In the genomic region with DNA sequence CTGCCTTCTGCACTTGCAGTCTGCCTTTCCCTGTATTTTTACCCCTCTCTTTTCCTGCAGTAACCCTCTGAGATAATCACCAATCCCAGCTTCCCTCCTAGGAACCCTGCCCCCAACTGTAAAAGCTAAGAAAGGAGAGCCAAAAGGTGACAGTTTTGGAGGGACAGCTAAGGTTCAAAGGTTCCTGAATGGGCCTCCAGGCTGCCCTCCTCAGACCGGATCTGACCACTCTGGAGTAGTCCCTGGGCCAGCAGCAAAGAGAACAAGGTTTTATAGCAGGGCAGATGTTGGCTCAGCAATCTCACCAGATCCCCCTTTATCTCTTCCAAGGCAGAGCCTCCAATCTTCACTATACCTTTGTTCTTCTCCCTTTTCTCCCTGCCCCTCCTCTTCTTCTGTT, we compare ENCODE assay signal across 25 mouse cellular contexts. TPM values are rescaled to one million over a fixed set of nuclear protein-coding genes. Genes with fewer than 3 reads are reported as not detected.
A peak's percentile ranks its signal among the peaks of the same experiment; 100 is the strongest.
DNase-seq lines count a peak whose midpoint lies in the region; ATAC-seq and TF ChIP-seq lines count a peak whose summit lies in the region.
"Had no signal": no experiment of that assay in that cellular context is flagged by ENCODE, and none has a peak within 500 bp of the region (broad histone marks: within the 10 kb centered on the region; RNA-seq: fewer than 3 reads in every experiment).

No protein-coding gene starts in this region.

- H3K9me3 ChIP-seq in kidney, embryonic 15.5 days (replicated peaks), result no peaks in the 10 kb centered on the region
- no peaks in the 10 kb centered on the region for H3K9me3 ChIP-seq in limb, embryonic 10.5 days (replicated peaks)
- H3K9me3 ChIP-seq: embryonic facial prominence, embryonic 15.5 days had no signal

- peaks cover 56% of the 10 kb centered on the region for H3K4me1 ChIP-seq in kidney, embryonic 15.5 days
- H3K4me1 ChIP-seq in limb, embryonic 10.5 days, result peaks cover 52% of the 10 kb centered on the region
- no peaks in the 10 kb centered on the region for H3K4me1 ChIP-seq in thymus, adult 2 months (replicated peaks; ENCODE audit: control insufficient read depth, insufficient read depth, low read length)

- H3K36me3 ChIP-seq in kidney, embryonic 15.5 days, result no peaks in the 10 kb centered on the region
- no peaks in the 10 kb centered on the region for H3K36me3 ChIP-seq in limb, embryonic 10.5 days
- no peaks in the 10 kb centered on the region for H3K36me3 ChIP-seq in thymus, adult 2 months (ENCODE audit: control insufficient read depth, insufficient read depth, low read length)
- H3K36me3 ChIP-seq: embryonic facial prominence, embryonic 15.5 days had no signal

- no peak overlapping the region for H3K9ac ChIP-seq in kidney, embryonic 15.5 days
- H3K9ac ChIP-seq: embryonic facial prominence, embryonic 15.5 days; forebrain, postnatal 0 days had no signal

- no peak for ATAC-seq in kidney, embryonic 15.5 days (replicated peaks; ENCODE audit: low FRiP score)
- ATAC-seq in megakaryocyte-erythroid progenitor cell, adult 5-6 weeks (replicated peaks; ENCODE audit: low FRiP score, low TSS enrichment, poor library complexity, severe bottlenecking), result no peak
- ATAC-seq: CD4-positive, CD25-positive, alpha-beta regulatory T cell, adult 4 months; forebrain, postnatal 0 days; intestine, postnatal 0 days; Patski had no signal

- no peak overlapping the region for H3K4me3 ChIP-seq in kidney, embryonic 15.5 days (replicated peaks)
- no peak overlapping the region for H3K4me3 ChIP-seq in limb, embryonic 10.5 days
- no peak overlapping the region for H3K4me3 ChIP-seq in thymus, adult 2 months (ENCODE audit: control insufficient read depth, insufficient read depth, low read length)
- H3K4me3 ChIP-seq: embryonic facial prominence, embryonic 15.5 days had no signal

- peaks cover 45% of the 10 kb centered on the region for H3K27me3 ChIP-seq in kidney, embryonic 15.5 days
- peaks cover 91% of the 10 kb centered on the region for H3K27me3 ChIP-seq in limb, embryonic 10.5 days (ENCODE audit: low read depth, poor library complexity, severe bottlenecking)
- H3K27me3 ChIP-seq in thymus, adult 2 months (ENCODE audit: control insufficient read depth, insufficient read depth, low read length), result peaks cover 4% of the 10 kb centered on the region
- H3K27me3 ChIP-seq: Patski had no signal

- peak; percentile 43 for DNase-seq in embryo, embryonic 9.5 days (ENCODE audit: extremely low spot score)
- DNase-seq in embryo, embryonic 10 days (ENCODE audit: low spot score), result no peak
- no peak for DNase-seq in kidney, adult 18-20 months
- peak; percentile 40 for DNase-seq in limb, embryonic 10.5 days (ENCODE audit: low spot score)
- DNase-seq in thymus, adult 2 months, result no peak
- DNase-seq: adrenal gland, adult 8-10 months; cerebellum, adult 9-10 months; forebrain, postnatal 0 days; left cerebral cortex, postnatal 4 days; lung, adult 2 months; right cerebral cortex, postnatal 25 days; thymus, postnatal 14 days had no signal

- peak overlapping the region; percentile 49; the same call in 1 of the 2 replicates for H3K27ac ChIP-seq in kidney, embryonic 15.5 days
- H3K27ac ChIP-seq in limb, embryonic 10.5 days, result no peak overlapping the region
- no peak overlapping the region for H3K27ac ChIP-seq in thymus, adult 2 months (ENCODE audit: control insufficient read depth, insufficient read depth, low read length)
- H3K27ac ChIP-seq: embryonic facial prominence, embryonic 15.5 days had no signal

- no peak for TF ChIP-seq POLR2A in thymus, adult 2 months (IDR thresholded peaks at IDR 0.05; ENCODE audit: control insufficient read depth, extremely low read depth, insufficient read depth, low read length, poor library complexity)

- no peak for TF ChIP-seq CTCF in thymus, adult 2 months (IDR thresholded peaks at IDR 0.05; ENCODE audit: borderline replicate concordance, control insufficient read depth, extremely low read depth, insufficient read depth, low read length, poor library complexity)

- WGBS in kidney, embryonic 15.5 days, result 7% methylated on average over 1 of the region's 1 CpGs
- 0% methylated on average over 1 of the region's 1 CpGs for WGBS in limb, embryonic 10.5 days
- WGBS in thymus, adult 2 months, result 44% methylated on average over 1 of the region's 1 CpGs

- no peak overlapping the region for H3K4me2 ChIP-seq in kidney, embryonic 15.5 days
- H3K4me2 ChIP-seq: embryonic facial prominence, embryonic 15.5 days; liver, embryonic 11.5 days had no signal

RNA-seq across cellular contexts. Expression of a gene that starts 23.5 kb away (rescaled TPM):
- 7.9 and 10.2 TPM in 2 replicates for polyA plus RNA-seq in kidney, embryonic 15.5 days (2015; fragmentation: Nextera tagmentation; extraction: Ambion mirVana)
- polyA plus RNA-seq in limb, embryonic 10.5 days (2016; fragmentation: Nextera tagmentation; extraction: Ambion mirVana), result 9.1 and 9.8 TPM in 2 replicates
- total RNA-seq in megakaryocyte-erythroid progenitor cell, adult 5-6 weeks (2014; fragmentation: Nextera tagmentation), result not detected in 2 replicates
- total RNA-seq in megakaryocyte-erythroid progenitor cell, adult 5-6 weeks (2017), result not detected in 2 replicates
- polyA plus RNA-seq in thymus, adult 2 months (2012; rRNA removed), result 0.19 and 0.22 TPM in 2 replicates
- total RNA-seq: common myeloid progenitor, adult 5-6 weeks; forebrain, postnatal 0 days; layer of hippocampus, adult 8-10 months; left cerebral cortex, adult 18-20 months; left cerebral cortex, postnatal 4 days had no signal
- polyA plus RNA-seq: CD4-positive, CD25-positive, alpha-beta regulatory T cell, adult 4 months; forebrain, postnatal 0 days had no signal

RNA-seq across cellular contexts. Expression of a gene that starts 44.2 kb away (rescaled TPM):
- 10.9 and 11.0 TPM in 2 replicates for polyA plus RNA-seq in kidney, embryonic 15.5 days (2015; fragmentation: Nextera tagmentation; extraction: Ambion mirVana)
- polyA plus RNA-seq in limb, embryonic 10.5 days (2016; fragmentation: Nextera tagmentation; extraction: Ambion mirVana), result 10.1 and 10.2 TPM in 2 replicates
- total RNA-seq in megakaryocyte-erythroid progenitor cell, adult 5-6 weeks (2014; fragmentation: Nextera tagmentation), result not detected in 2 replicates
- total RNA-seq in megakaryocyte-erythroid progenitor cell, adult 5-6 weeks (2017), result not detected in 2 replicates
- polyA plus RNA-seq in thymus, adult 2 months (2012; rRNA removed), result 0.23 and 0.43 TPM in 2 replicates
- total RNA-seq: common myeloid progenitor, adult 5-6 weeks; forebrain, postnatal 0 days; hematopoietic stem cell, adult 5-6 weeks; layer of hippocampus, adult 8-10 months; left cerebral cortex, adult 18-20 months; left cerebral cortex, postnatal 4 days had no signal
- polyA plus RNA-seq: CD4-positive, CD25-positive, alpha-beta regulatory T cell, adult 4 months; forebrain, postnatal 0 days; spleen, adult 2 months had no signal

RNA-seq across cellular contexts. Expression of a gene that starts 51.8 kb away (rescaled TPM):
- polyA plus RNA-seq in kidney, embryonic 15.5 days (2015; fragmentation: Nextera tagmentation; extraction: Ambion mirVana), result 8.7 and 11.1 TPM in 2 replicates
- 5.1 and 6.0 TPM in 2 replicates for polyA plus RNA-seq in limb, embryonic 10.5 days (2016; fragmentation: Nextera tagmentation; extraction: Ambion mirVana)
- total RNA-seq in megakaryocyte-erythroid progenitor cell, adult 5-6 weeks (2014; fragmentation: Nextera tagmentation), result not detected in 2 replicates
- not detected in 2 replicates for total RNA-seq in megakaryocyte-erythroid progenitor cell, adult 5-6 weeks (2017)
- polyA plus RNA-seq in thymus, adult 2 months (2012; rRNA removed), result 0.07 and 0.08 TPM in 2 replicates
- total RNA-seq: common myeloid progenitor, adult 5-6 weeks; forebrain, postnatal 0 days; hematopoietic stem cell, adult 5-6 weeks; layer of hippocampus, adult 8-10 months; left cerebral cortex, adult 18-20 months; left cerebral cortex, postnatal 4 days had no signal
- polyA plus RNA-seq: embryonic facial prominence, embryonic 15.5 days; forebrain, postnatal 0 days; heart, embryonic 16.5 days; lung, adult 2 months; spleen, adult 2 months had no signal

Comparison
In these comparisons a context has a peak if more than half of its experiments do, and no peak if none do; other contexts are left out.
1. DNase-seq: peak in embryo, embryonic 9.5 days (single experiment) and limb, embryonic 10.5 days (single experiment); none in embryo, embryonic 10 days (single experiment), kidney, adult 18-20 months (single experiment) and thymus, adult 2 months (single experiment).